Mouse (Mus musculus) ovary, postnatal 10 days (tissue): ENCODE data around the gene Eml5.
A peak's percentile ranks its signal among the peaks of the same experiment; 100 is the strongest.

ENCODE experiments used
- DNase-seq: peaks from one replicate; pipeline ENCODE4 v3.0.0; 2022; ENCODE audit warnings: low spot score

Gene Eml5

GRCm38 (mm10) chr12:98833901-98834300, 67.4 kb downstream of the Eml5 start:
- no peak for DNase-seq

- DNase-seq = no peak
Observed at GRCm38 (mm10) chr12:98832929-98833598, 68.2 kb downstream of the Eml5 start.

GRCm38 (mm10) chr12:98831122-98831521, 70.2 kb downstream of the Eml5 start:
- no peak for DNase-seq

- no peak for DNase-seq
Observed at GRCm38 (mm10) chr12:98820781-98821180, 80.5 kb downstream of the Eml5 start.

- DNase-seq = no peak
Observed at GRCm38 (mm10) chr12:98804078-98804748, 97.1 kb downstream of the Eml5 start.

- DNase-seq = no peak
Observed at GRCm38 (mm10) chr12:98802245-98802644, 99.0 kb downstream of the Eml5 start.

- DNase-seq = no peak
Observed at GRCm38 (mm10) chr12:98800334-98800733, 101.0 kb downstream of the Eml5 start.

- no peak for DNase-seq
Observed at GRCm38 (mm10) chr12:98795731-98796318, 105.5 kb downstream of the Eml5 start.

- DNase-seq = no peak
Observed at GRCm38 (mm10) chr12:98784251-98784650, 117.0 kb downstream of the Eml5 start.

- DNase-seq = no peak
Observed at GRCm38 (mm10) chr12:98779148-98779547, 122.1 kb downstream of the Eml5 start.

- no peak for DNase-seq
Observed at GRCm38 (mm10) chr12:98777509-98777908, 123.8 kb downstream of the Eml5 start.

- no peak for DNase-seq
Observed at GRCm38 (mm10) chr12:98766241-98766640, 135.0 kb downstream of the Eml5 start.

- DNase-seq = no peak
Observed at GRCm38 (mm10) chr12:98759700-98760099, 141.6 kb downstream of the Eml5 start.

- DNase-seq = no peak
Observed at GRCm38 (mm10) chr12:98757636-98758035, 143.6 kb downstream of the Eml5 start.

GRCm38 (mm10) chr12:98747380-98747753, 153.9 kb downstream of the Eml5 start:
- DNase-seq = no peak

- DNase-seq = peak; percentile 73
Observed at GRCm38 (mm10) chr12:98746746-98747379, 154.4 kb downstream of the Eml5 start, which contains the start of gene Zc3h14. Gene Zc3h14 (plus strand): TSS chr12:98746964.

- DNase-seq = no peak
Observed at GRCm38 (mm10) chr12:98746131-98746530, 155.2 kb downstream of the Eml5 start.

GRCm38 (mm10) chr12:98745626-98746025, 155.7 kb downstream of the Eml5 start:
- no peak for DNase-seq

- no peak for DNase-seq
Observed at GRCm38 (mm10) chr12:98741011-98741501, 160.2 kb downstream of the Eml5 start.

- DNase-seq = no peak
Observed at GRCm38 (mm10) chr12:98737801-98738350, 163.4 kb downstream of the Eml5 start.

- DNase-seq = peak; percentile 64
Observed at GRCm38 (mm10) chr12:98736951-98737800, 164.1 kb downstream of the Eml5 start, which contains the start of gene Ptpn21. Gene Ptpn21 (minus strand): TSS chr12:98737405.
